Mouse (Mus musculus): Measurements from ENCODE around the gene Pnpla5. TPM values are rescaled to one million over a fixed set of nuclear protein-coding genes. Genes with fewer than 3 reads are reported as not detected.
A peak's percentile ranks its signal among the peaks of the same experiment; 100 is the strongest.
"Not testable (repeated sequence)": the region's sequence is repeated elsewhere in the genome, so short reads cannot be mapped to it uniquely, and the experiment has no call there.

Gene Pnpla5
- total RNA-seq (2021): not detected in 2 replicates
- long read RNA-seq: 0 reads

DNA sequence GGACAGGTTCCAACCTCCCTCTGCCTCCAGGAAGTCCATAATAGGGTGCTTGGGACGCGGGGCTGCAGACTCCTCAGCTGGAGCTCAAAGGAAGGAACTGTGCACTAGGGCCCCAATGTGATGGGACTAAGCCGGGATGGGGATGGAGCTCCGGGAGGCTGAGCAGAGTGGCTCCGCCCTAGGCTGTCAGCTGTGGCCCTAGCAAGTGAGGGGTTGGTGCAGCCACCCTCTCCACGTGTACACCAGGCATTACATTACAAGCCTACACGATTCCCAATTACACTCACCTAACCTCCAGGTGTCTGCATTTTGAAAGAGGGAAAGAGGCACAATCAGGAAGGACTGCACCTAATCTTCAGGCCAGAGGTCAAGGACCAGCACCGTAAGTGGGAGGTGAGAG lies at the start of gene Pnpla5:
Gene Pnpla5 (minus strand): TSS at position 101 of the 400 bp plus-strand sequence.
- no peak for DNase-seq

DNA sequence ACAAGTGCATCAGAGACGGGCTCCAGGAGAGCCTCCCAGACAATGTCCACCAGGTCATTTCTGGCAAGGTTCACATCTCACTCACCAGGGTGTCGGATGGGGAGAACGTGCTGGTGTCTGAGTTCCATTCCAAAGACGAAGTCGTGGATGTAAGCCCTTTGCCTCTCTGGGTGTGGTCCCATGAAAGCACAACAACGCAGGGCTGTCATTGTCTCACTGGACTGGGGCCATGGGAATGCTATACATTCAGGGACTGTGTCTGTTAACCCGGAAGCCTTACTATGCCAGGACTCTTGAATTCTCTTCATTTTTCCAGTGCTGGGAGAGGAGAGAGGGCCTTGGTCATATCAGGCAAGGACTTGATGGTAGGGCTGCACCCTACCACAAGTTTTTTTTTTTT lies 48.2 kb upstream of the Pnpla5 start:
- no peak for DNase-seq

DNA sequence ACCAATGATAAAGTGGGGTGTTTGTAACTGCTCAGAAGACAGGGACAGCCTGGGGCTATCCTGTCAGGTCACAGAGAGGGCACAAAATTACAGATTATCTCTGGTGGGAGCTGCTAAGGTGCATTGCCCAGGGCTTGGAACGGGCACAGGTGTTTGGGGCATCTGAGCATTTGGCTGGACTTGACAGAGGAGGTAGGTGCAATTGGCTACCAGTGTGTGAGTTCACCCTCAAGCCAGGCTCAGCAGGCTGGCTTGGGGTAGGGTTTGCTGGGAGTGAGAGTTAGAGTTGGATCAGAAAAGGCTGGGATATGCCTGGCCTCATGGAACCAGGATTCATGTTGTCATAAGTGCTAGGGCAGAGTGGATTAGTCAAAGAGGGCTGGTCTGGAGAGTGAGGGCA lies 46.5 kb upstream of the Pnpla5 start:
- DNase-seq: no peak

DNA sequence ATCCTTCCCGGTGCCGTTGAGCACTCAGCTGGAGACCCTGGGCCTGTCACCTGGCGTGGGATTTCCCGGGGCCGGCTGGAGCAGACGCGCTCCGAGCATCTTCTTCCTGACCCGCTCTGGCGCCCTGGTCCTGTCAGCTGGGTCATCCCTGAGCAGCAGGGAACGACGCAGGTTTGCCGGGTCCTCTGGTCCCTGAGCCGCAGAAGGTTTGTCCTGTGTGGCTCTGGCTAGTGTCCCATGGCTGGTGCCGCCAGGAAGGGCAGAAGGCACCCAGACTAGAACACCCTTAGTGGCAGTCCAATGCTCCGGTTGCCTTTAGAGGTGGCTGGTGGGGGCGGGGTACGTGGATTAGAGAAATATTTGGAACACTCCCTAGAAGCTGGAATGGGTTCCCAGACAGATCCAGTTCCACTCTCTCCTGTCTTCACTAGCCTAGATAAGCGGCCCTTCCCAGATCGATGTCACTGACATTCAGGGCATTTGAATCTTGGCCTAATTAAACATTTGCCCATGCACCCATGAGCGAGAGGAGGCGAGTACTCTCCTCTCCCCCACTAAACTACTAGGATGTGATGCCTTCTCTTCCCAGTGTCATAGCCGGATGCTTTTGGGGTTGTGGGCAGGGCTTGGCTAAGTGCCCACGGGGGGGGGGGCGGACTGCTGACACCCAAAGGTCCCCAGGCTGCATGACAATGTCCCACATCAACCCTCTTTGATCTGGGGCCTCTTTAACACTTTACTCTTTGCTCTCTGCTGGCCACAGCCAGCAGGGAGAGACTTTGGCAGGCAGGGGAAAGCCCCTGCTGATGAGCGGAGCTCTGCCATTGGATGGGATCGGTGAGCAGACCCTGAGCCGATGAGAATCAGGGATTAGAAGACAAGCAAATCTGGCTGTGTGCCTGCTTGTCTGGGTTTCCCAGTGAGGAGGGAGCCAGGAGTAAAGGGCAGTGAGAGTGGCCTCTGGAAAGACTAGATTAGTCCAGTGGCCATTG lies 45.5 kb upstream of the Pnpla5 start:
- DNase-seq: peak; percentile 23

DNA sequence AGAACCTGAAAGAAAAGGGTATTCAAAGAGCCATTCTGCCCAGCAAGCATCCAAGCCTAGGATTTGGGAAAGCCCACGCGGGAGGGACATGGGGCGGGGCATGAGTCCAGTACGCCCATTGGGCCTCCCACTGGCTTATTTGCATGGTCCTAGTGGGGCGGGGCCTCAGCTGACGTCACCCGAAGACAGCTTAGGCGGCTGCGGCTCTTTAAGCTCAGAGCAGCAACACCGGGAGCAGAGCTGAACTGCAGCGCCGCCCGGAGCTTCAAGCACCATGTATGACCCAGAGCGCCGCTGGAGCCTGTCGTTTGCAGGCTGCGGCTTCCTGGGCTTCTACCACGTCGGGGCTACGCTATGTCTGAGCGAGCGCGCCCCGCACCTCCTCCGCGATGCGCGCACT lies 44.6 kb upstream of the Pnpla5 start, which contains the start of gene Pnpla3:
Gene Pnpla3 (plus strand): TSS at position 238 of the 400 bp plus-strand sequence.
- DNase-seq: peak; percentile 97

DNA sequence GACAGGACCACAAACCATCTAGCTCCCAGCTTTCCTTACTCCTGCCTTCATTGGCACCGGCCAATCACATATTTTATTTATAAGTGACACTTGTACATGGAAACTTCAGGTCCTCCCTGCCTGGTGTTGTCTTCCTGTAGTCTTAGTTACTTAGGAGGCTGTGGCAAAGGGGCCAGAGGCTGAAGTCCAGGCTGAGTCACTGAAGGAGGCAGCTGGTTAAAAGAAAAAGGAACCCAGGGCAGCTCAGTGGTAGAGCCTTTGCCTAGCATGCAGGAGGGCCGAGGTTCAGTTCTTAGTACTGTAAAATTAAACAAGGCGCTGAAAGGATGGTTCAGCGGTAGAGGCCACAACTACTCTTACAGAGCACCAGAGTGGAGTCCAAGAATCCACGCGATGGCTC lies 43.8 kb upstream of the Pnpla5 start:
- DNase-seq: no peak

DNA sequence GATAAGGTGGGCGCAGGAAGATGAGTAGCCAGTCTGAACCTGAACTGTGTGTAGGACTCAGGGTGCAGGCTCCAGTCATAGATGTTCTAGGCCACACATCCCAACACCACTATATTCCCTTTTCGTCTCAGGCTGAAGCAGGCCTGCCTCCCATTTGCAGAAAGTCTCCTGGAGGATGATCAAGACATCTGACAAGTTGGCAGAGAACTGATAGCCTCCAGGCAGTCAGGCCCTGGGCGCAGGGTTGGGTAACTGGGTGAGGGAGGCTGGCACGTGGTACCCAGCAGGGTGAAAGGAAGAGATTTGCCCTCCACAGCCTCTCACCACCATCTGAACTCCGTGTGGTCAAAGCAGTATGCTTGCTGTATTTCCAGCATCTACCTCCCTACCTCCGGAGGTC lies 38.9 kb upstream of the Pnpla5 start:
- DNase-seq: peak; percentile 20

DNA sequence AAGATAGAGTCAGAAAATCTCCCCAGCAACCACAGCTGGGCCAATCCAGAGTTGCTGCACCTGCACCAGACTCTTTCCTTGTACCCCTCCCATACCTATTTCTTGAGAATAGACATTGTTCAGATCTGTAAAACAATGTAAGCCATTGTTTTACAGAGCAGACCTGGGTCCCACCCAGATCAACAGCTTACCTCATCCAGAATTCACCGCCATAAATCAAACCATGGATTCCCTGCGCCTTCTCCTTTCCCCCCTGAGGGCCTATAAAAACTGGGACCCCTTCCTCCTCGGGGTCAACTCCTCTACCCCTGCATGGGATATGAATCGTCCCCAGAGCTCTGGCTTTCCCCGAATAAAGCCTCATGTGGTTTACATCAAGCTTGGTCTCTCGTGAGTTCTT lies 34.6 kb upstream of the Pnpla5 start:
- not testable (repeated sequence) for DNase-seq

DNA sequence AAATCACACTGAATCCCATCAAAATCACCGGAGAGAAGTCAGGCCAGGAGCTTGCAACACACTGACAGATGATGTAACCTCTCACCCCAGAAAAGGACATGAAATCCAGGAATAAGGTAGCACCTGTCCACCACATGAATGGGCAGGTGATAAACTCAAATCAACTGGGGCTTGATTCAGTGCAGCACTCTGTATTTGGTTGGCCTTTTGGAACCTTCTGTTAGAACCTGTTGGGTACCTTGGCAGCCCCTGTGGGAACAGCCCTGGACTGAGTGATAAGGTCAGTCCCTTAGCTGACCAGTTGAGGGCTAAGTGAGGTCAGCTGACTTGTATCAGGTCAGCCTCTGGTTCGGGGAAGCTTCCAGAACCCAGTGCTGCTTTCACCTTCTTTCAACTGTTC lies 33.2 kb upstream of the Pnpla5 start:
- DNase-seq: no peak

DNA sequence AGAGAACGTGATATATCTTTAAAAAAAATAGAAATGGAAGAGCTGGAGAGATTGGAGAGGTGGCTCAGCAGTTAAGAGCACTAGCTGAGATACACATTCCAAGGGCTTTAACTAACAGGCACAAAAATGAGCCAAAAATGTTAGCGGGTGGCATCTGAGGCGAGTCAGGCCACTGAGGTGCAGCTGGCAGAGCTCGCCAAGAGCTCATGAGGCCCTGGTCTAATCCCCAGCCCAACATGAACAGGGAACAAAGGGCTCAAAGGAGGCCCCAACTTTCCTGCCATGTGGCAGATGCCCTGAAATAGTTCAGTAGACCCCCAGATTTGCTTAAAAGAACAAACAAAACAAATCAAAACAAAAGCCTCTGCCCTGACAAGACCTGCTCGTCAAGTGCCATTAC lies 18.0 kb upstream of the Pnpla5 start:
- DNase-seq: no peak

DNA sequence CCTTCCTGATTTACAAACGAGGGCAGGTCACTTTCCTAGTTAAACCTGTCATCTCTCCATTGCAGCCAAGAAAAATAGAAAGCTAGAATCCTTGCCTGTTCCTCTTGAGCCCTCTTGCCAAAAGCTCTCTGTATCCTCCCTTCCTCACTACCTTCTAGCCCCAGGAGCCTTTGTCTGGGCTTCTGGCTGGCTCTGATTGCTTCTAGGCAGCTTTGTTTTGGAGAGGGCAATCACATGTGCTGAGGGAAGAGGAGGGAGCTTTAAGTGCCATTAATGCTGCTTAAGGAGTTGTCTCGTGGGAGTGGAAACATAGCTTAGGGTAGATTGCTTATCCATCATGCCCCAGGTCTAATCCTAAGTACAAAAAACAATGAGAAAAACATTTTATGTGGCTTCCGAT lies 17.1 kb upstream of the Pnpla5 start:
- no peak for DNase-seq

DNA sequence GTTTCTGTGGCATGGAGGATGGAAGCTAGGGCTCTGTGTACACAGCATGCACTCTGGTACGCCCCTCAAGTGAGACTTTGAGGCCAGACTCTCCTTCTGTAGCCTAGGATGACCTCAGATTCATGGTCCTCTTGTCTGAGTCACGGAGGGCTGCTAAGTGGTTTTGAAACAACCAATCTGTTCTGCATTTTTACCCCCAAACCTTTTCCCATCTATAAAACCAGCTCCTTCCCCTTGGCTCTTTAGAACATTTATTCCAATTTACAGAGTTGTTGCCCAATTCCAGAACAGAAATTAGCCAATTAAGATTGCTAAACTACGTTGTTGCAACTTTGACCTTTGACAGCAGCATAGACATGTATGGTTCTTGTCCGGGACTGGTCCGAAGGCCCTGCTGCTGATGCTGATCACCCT lies 16.6 kb upstream of the Pnpla5 start:
- DNase-seq: no peak

DNA sequence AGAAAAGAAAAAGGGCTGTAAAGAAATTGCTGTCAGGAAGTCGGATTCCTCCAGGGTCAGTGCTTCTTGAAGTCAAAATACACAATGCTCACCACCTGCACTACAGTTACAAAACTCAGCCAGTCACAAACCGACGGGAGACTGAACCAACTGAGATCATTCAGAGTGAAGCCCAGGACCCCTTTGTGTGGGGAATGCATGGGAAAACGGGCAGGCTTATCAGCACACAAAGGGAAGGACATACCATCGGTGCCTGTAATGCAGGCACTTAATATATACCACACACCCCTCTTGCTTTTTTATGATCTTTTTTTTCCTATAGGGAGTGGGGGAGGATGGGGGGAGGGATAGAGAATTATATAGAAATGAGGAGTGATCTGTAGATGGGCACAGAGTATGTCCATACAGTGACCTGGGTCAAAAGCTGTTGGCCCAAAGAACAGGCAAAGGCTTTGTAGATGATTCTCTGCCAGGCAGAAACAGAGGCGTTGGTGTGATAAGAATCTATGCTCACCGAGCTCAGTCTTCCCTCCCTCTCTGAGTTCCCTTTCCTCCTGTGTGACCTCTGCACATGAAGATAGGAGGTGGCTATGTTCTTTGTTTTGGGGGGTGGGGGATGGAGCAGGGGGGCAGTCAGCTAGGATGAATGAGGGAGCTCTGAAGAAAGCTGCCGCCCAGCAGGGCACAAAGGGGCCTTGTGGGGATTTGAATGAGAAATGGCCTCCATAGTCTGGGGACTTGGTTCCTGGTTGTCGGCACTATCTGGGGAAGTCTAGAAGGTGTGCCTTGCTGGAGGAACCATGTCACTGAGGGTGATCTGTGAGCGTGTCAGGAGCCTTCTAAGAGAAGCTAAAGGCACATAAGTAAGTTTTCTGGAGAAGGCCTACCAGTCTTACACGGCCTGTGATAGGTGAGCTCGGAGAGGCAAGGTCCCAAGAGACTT lies 13.8 kb upstream of the Pnpla5 start:
- DNase-seq: no peak

DNA sequence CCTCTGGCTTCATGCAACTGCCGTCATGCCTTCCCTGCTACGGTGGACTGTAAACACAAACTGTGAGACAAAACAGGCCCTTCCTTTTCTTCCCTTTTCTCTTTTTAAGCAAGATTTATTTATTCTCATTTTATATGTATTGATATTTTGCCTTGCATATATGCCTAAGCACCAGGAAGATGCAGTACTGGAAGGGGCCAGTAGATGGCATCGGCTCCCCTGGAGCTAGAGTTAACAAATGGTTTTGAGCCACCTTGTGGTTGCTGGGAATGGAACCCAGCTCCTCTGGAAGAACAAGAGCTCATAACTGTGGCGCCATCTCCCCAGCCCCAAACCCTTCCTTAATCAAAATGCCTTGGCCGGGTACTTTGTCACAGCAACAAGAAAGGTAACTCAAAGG lies 12.5 kb upstream of the Pnpla5 start:
- no peak for DNase-seq

DNA sequence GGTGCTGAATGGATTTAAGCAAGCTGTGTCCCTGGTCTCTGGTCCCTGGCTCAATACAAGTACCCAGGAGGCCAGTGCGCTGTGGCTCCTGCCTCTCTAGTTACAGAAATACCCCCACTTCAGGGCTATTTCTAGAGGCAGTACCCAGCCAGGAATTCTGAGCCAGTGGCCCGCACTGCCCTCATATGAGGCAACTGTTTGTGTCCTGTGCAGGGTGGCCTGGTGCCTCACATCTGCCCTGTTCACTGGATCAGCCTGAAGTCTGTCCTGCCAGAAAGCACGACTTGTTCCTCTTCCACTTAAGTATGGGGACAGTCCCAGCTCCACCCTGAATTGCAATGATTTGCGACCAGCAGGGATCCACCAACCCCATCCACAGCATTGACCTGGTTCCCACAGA lies 10.5 kb upstream of the Pnpla5 start:
- DNase-seq: peak; percentile 7

DNA sequence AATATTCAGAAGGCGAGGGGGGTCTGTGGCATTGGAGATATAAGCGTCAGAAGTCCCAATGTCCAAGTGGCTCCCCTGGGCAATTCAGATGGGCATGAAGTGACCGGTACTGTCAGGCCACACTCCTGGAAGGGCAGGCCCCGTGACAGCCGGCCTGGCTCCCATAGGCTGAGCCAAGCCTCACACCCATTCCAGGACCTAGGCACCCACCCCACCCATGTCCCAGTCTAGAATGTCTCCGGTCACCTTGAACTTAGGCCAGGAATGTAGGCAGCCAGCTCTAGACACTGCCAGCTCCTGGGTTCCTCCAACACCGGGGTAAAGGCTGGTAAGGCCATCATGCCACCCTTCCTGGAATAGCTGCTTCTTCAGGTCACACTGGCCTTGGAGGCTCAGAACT lies 9.0 kb upstream of the Pnpla5 start:
- peak; percentile 39 for DNase-seq

DNA sequence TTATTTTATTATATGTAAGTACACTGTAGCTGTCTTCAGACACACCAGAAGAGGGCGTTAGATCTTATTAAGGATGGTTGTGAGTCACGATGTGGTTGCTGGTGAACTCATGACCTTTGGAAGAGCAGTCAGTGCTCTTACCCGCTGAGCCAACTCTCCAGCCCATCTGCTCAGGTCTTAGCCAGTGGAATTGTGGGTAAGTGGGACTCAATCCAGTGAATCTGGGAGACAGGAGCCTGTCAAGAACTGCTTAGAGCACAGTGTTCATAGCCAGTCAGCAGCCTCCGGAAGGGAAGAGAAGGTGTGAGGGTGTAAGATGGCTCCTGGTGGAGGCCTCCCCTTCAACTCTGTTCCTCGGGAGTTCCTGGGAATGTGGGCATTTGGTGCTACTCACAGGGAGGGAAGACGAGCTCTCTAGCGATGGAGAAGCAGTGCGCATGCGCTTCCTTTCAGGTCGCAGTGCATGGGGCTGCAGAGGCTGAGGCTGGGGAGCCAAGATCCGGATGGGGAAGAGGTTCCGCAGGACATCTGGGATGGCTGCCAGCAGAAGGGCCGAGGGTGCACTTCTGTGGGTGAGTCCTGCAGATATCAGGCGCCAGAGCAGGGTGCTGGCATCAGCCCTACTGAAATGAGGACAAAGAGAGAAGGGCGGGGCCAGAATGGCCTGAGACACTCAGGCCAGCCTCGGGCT lies 8.3 kb upstream of the Pnpla5 start:
- DNase-seq: peak; percentile 64

DNA sequence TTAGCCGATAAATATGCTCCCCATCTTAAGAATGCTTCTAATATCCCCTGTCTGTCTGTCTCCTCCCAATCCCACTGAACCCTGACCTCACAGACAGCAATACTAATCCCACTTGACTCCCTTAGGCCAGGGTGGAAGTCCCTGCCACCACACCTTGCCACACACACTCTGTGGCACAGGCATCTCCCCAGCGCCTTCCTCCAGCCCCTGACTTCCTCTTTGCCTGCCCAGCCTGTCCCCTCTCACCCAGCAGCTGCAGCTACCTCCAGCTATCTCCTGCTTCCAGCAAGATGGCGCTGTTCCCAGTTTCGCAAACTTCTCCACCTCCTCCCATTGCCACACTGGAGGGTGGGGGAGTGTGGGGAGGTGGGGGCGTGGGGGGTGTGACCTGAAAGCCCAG lies 3.9 kb upstream of the Pnpla5 start:
- DNase-seq: no peak

DNA sequence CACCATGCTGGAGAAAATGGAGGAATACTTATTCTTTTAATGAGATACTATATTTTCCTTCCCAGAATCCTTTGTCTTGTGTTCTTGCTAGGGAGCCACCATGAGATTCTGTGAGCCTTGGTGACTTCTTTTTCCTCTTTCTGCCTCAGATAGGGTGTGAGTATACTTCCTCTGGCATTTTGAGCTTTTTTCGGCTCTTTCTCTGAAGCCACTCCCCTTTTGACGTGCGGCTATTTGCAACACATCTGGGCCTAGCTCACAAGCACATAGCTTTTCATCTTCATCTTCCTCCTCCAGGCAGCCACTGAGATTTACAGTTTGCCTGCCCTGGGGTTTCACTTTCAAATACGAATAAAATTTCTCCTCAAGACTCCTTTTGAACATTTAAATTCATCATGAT lies 3.5 kb upstream of the Pnpla5 start:
- no peak for DNase-seq

DNA sequence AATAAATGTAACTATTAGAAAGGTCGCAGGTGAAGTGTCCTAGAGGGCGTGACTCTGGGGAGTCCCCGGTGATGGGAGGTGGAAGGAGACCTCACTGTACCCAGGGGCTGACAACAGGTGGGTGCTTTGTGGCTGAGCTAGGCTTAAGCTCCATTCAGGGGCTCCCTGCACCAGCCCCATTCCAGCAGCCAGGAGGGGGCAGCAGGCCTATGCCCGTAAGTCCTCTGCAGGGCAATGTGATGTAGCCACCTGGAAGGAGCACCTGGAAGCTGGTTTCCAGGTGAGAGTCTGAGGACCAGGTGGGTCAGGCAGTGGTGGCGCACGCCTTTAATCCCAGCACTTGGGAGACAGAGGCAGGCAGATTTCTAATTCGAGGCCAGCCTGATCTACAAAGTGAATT lies 1.1 kb upstream of the Pnpla5 start:
- DNase-seq: no peak

DNA sequence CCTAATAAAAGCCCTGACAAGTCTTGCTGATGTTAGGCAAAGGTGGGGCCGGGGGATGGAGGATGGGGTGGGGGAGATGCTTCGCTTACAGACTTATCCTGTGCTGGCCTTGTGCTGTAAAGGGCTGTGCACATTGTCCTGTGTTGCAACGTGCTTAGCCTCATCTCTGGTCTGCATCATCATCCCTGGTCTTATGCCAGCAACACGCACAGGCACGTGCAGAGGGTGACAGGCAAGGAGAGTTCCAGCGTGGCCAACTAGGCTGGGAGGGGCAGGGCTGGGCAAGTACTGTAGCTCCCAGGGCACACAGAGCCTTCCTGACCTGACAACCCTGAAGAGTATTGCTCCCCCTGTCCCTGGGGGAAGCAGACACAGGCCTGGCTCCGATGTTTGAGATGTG lies 1.9 kb downstream of the Pnpla5 start:
- no peak for DNase-seq

DNA sequence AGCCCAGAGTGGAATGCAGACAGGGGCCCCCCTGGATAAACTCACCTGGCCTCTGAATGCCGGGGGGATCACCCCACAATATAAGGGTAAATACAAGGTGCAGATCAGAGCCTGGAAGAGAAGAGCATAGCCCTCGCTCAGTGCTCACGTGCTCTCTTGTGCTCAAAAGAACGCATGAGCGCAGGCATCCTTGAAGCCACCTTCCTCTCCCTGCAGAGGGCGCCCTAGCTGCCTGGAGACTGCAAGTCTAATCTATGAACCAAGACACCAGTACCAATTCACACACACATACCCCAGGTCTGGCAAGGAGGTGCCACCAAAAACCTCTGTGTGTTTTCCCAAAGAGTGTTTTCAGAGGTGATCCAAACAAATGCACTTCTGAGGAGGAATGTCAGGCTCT lies 2.4 kb downstream of the Pnpla5 start:
- DNase-seq: no peak

Data from adrenal gland, postnatal 25 days (tissue).